Mouse (Mus musculus): Measurements from ENCODE around the gene Lrrc8c.

- no peak for TF ChIP-seq CTCF (conservative IDR thresholded peaks at IDR 0.05; ENCODE audit: low read length)
- TF ChIP-seq NANOG (IDR thresholded peaks at IDR 0.05; ENCODE audit: borderline replicate concordance, low read length): no peak
Measured at GRCm38 (mm10) chr5:105649514-105650001, 130.4 kb downstream of the Lrrc8c start.

Data from E14TG2a.4 (cell line).